Mouse (Mus musculus): ENCODE results near the gene Egfem1.

Gene Egfem1

DNA sequence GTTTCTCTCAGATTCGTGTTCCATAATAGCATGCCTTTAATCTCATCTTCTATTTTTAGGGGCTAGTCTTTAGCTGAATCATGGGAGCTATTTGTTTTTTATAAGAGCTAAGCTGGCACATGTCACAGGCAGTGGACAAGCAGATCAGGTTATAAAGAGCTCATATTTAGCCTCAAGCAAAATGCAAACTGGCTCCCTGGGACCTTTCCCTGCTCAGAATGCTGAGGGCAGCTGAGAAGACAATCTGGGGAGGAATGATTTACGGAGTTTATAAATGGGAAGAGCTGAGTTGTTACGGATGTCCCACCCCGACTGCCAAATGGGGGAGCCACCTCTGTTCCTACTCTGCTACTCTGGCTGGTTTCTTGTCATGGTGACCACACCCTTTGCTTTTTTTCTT, 153.7 kb downstream of the Egfem1 start:
- POLR2A ChIA-PET: interaction anchor here in 1 of 4 experiments (0.6 kb wide), 1 partner anchor 10 kb away, joined by 6 read pairs; no protein-coding TSS in a partner anchor
- CTCF ChIA-PET: interaction anchor here in 1 of 4 experiments (0.5 to 0.7 kb wide), 3 partner anchors 122 to 1228 kb away, joined by 4 to 17 read pairs (median 12); no protein-coding TSS in a partner anchor

- ChIA-PET CTCF (no interaction called here), POLR2A (no interaction called here)
Observed at GRCm38 (mm10) chr3:29236517-29236916, 154.7 kb downstream of the Egfem1 start.

DNA sequence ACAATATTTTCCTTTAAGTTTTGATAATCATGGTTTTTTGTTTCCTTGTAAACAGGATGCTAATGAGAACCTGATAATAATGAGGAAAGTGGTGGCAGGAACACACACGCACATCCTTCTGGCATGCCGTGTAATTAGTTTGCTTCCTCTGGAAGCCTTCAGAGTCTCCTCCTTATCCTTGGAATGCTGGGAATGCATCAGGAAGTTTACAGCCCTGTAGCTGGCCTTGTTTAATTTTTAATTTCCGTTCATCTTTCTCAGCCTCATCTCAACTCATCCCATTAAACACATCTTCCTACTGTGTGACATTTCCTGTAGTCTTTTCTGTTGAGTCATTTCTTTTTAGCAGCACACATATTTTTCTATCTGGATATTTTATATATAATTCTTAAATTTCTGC, 161.8 kb downstream of the Egfem1 start:
- POLR2A ChIA-PET: no interaction called here

GRCm38 (mm10) chr3:29291633-29292032, 209.8 kb downstream of the Egfem1 start:
- ChIA-PET CTCF (no interaction called here), POLR2A (interaction anchor here in 1 of 4 experiments (1.1 kb wide), 1 partner anchor 17 kb away, joined by 3 read pairs; no protein-coding TSS in a partner anchor)

More for the DNA sequence above, 161.8 kb downstream of the Egfem1 start:
- CTCF ChIA-PET: interaction anchor here in 1 of 4 experiments (0.6 kb wide), 1 partner anchor 13 kb away, joined by 8 read pairs; no protein-coding TSS in a partner anchor

- POLR2A ChIA-PET: interaction anchor here in 1 of 4 experiments (1.1 kb wide), 1 partner anchor 16 kb away, joined by 3 read pairs; no protein-coding TSS in a partner anchor
Observed at GRCm38 (mm10) chr3:29292251-29292650, 210.4 kb downstream of the Egfem1 start.

GRCm38 (mm10) chr3:29293230-29293629, 211.4 kb downstream of the Egfem1 start:
- ChIA-PET POLR2A (no interaction called here), CTCF (no interaction called here)

More at GRCm38 (mm10) chr3:29292251-29292650, 210.4 kb downstream of the Egfem1 start:
- CTCF ChIA-PET: no interaction called here

GRCm38 (mm10) chr3:29342223-29342791, 260.5 kb downstream of the Egfem1 start:
- ChIA-PET CTCF (no interaction called here), POLR2A (no interaction called here)

GRCm38 (mm10) chr3:29345805-29346204, 264.0 kb downstream of the Egfem1 start:
- ChIA-PET POLR2A (no interaction called here), CTCF (no interaction called here)

DNA sequence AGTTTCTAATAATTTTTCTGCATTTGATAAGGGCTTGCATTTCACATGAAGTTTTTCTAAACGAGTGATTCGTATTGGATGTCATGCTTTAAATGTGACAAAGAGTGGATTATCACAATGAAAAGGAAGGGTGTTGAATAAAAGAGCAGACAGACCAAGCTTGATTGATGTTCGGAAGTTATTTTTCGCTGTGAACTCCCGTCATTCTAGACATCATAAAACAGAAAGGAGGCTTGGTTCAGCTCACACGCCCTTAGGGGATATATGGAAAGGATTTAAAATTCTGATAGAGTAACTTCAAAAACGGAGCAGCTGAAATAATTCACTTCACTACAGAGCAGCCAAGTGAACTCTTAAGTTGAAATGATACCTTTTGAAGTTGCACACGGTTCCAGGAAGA, 285.1 kb downstream of the Egfem1 start:
- ChIA-PET CTCF (no interaction called here), POLR2A (no interaction called here)

DNA sequence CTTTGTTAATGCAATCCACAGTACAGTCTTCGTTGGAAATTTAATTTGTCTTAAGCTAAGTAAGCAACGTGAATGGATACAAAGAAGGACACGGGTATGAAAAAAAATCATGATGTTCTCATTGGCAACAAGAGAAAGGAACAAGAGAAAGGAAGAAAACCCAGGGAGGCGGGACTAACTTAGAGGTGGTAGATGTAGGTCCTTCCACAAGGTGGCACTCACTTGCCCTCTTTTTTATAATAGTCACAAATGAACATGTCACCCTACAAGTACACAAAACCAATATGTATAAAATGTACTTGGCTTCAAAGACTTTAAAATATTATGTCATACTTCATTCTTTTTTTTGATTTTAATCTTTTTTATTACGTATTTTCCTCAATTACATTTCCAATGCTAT, 288.7 kb downstream of the Egfem1 start:
- ChIA-PET POLR2A (no interaction called here), CTCF (interaction anchor here in 2 of 4 experiments (0.5 to 1.8 kb wide), 2 partner anchors 259 to 356 kb away, joined by 4 to 5 read pairs; no protein-coding TSS in a partner anchor)

GRCm38 (mm10) chr3:29381255-29381654, 299.4 kb downstream of the Egfem1 start:
- ChIA-PET POLR2A (no interaction called here), CTCF (no interaction called here)

- POLR2A ChIA-PET: no interaction called here
- CTCF ChIA-PET: no interaction called here
Observed at GRCm38 (mm10) chr3:29399064-29399463, 317.2 kb downstream of the Egfem1 start.

- POLR2A ChIA-PET: no interaction called here
- CTCF ChIA-PET: no interaction called here
Observed at GRCm38 (mm10) chr3:29421634-29422033, 339.8 kb downstream of the Egfem1 start.

GRCm38 (mm10) chr3:29432109-29433091, 350.6 kb downstream of the Egfem1 start:
- CTCF ChIA-PET: interaction anchor here in 1 of 4 experiments (1.1 kb wide), 1 partner anchor 381 kb away, joined by 3 read pairs; no protein-coding TSS in a partner anchor
- POLR2A ChIA-PET: interaction anchor here in 1 of 4 experiments (1.0 kb wide), 1 partner anchor 627 kb away, joined by 3 read pairs; the partner anchor contains the start of gene Rpl22l1

DNA sequence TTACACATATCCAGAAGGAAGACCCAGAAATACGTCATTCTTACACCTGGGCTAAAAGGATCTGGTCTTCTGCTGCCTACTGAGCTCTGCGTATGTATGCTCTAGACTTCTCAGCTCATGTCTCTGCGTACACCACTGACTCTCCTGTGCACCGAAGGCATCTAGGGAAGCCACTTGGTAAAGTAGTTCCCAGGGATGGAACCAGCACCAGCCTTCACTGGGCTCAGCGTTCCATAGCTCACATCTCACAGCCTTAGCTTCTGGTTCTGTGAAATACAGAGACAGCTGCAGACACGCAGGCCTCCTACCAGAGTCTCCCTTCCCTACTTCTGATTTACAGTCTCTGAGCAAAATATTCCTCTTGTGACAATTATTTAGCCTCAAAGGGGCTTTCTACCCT, 361.2 kb downstream of the Egfem1 start:
- ChIA-PET CTCF (no interaction called here), POLR2A (interaction anchor here in 1 of 4 experiments (0.6 kb wide), 1 partner anchor 1209 kb away, joined by 4 read pairs; no protein-coding TSS in a partner anchor)

GRCm38 (mm10) chr3:29444661-29445060, 362.8 kb downstream of the Egfem1 start:
- ChIA-PET CTCF (no interaction called here), POLR2A (no interaction called here)

GRCm38 (mm10) chr3:29446081-29446480, 364.3 kb downstream of the Egfem1 start:
- ChIA-PET CTCF (no interaction called here), POLR2A (no interaction called here)

GRCm38 (mm10) chr3:29448829-29449406, 367.1 kb downstream of the Egfem1 start:
- POLR2A ChIA-PET: no interaction called here
- CTCF ChIA-PET: no interaction called here

DNA sequence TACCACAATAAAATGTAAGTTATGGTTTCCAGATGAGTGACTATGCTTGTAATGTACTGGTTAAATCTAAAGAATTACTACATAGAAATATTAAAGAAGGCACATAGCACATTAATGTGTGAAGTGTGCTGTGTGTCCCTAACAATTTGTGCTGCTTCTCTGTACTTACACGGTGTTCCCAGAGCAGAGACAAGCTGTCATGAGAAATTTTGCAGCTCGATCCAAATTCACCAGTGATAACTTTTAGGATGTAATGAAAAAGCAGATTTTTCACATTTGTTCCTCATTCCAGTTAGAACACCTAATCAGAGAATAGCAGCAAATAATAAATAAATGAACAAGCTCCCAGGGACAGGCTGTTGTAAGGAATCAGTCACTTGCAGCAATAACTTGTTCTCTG, 416.4 kb downstream of the Egfem1 start:
- POLR2A ChIA-PET: interaction anchor here in 1 of 4 experiments (0.5 kb wide), 1 partner anchor 1254 kb away, joined by 4 read pairs; no protein-coding TSS in a partner anchor
- CTCF ChIA-PET: no interaction called here

GRCm38 (mm10) chr3:29499188-29499587, 417.4 kb downstream of the Egfem1 start:
- ChIA-PET POLR2A (no interaction called here), CTCF (no interaction called here)

All from embryonic stem cell, embryonic (primary cell).